Mouse (Mus musculus) cerebellum, adult 2 months (tissue): Measurements from ENCODE around the gene Tnfrsf11a. TPM values are rescaled to one million over a fixed set of nuclear protein-coding genes. Genes with fewer than 3 reads are reported as not detected.

Experiments
- DNase-seq, 2 experiments: peaks; one replicate each; pipeline ENCODE4 v3.0.0; 2021
- H3K27ac ChIP-seq: fragments of 200-500 bp; 2 replicates; pipeline ENCODE4 v1.5.1; 2012; ENCODE audit warnings: low read length, control low read depth, inconsistent platforms; ENCODE audit not compliant: insufficient read depth
- H3K27me3 ChIP-seq: fragments of 200-500 bp; 2 replicates; pipeline ENCODE4 v1.6.1; 2012; ENCODE audit warnings: inconsistent platforms, mild to moderate bottlenecking, low read length, moderate library complexity; ENCODE audit not compliant: control insufficient read depth, insufficient read depth
- H3K4me1 ChIP-seq: fragments of 200-500 bp; 2 replicates; pipeline ENCODE4 v1.6.1; 2011; ENCODE audit warnings: low read length; ENCODE audit not compliant: control insufficient read depth, insufficient read depth
- H3K4me3 ChIP-seq: fragments of 200-500 bp; replicated peaks from 2 replicates; pipeline ENCODE3; 2011; ENCODE audit warnings: mild to moderate bottlenecking, low read depth, low read length, control low read depth; ENCODE audit not compliant: insufficient read depth
- CTCF ChIP-seq: fragments of 200-500 bp; IDR thresholded peaks from 2 replicates; pipeline ENCODE4 v1.5.1; 2011; ENCODE audit warnings: low read depth, mild to moderate bottlenecking, control low read depth, low read length, moderate library complexity, borderline replicate concordance; ENCODE audit not compliant: insufficient read depth
- POLR2A ChIP-seq: fragments of 200-500 bp; IDR thresholded peaks from 2 replicates; pipeline ENCODE4 v1.6.1; 2011; ENCODE audit warnings: low read length, control low read depth, borderline replicate concordance; ENCODE audit not compliant: insufficient read depth
- WGBS: fragments of 180-500 bp; shearing (Covaris S2); methylation state at CpG from one replicate; pipeline ENCODE4 v1.1.7; 2018; 5-methylcytosine and 5-hydroxymethylcytosine counted together
- polyA plus RNA-seq: library from polyadenylated mRNA; depleted of rRNA; stranded (reverse); fragments of >200 nt; gene quantifications from 2 replicates; pipeline ENCODE4 v1.2.3, GENCODE M21; 2012

Tnfrsf11a gene
- polyA plus RNA-seq, 1 experiment: 1.6 TPM

GRCm38 (mm10) chr1:105843856-105844255 lies 63.3 kb downstream of the Tnfrsf11a start:
- peak overlapping the region; percentile 26 for H3K4me3 ChIP-seq
- no peak overlapping the region for H3K27ac ChIP-seq
- 0 out of 2 replicates have a peak, but pooled peaks cover 4% of the 10 kb centered on the region for H3K4me1 ChIP-seq
- TF ChIP-seq POLR2A: no peak
- TF ChIP-seq CTCF: no peak
- WGBS: 28% methylated on average over 2 of the region's 2 CpGs
- peak; percentile 15 to 36 for DNase-seq
- no peaks in the 10 kb centered on the region for H3K27me3 ChIP-seq

GRCm38 (mm10) chr1:105844341-105845006 lies 64.0 kb downstream of the Tnfrsf11a start:
- H3K27ac ChIP-seq: no peak overlapping the region
- TF ChIP-seq CTCF (no peak), POLR2A (no peak)
- DNase-seq: peak; percentile 66 to 70

GRCm38 (mm10) chr1:105846431-105846830 lies 65.9 kb downstream of the Tnfrsf11a start:
- no peak for DNase-seq
- Histone ChIP-seq H3K4me1 (0 out of 2 replicates have a peak, but pooled peaks cover 4% of the 10 kb centered on the region), H3K27me3 (no peaks in the 10 kb centered on the region), H3K27ac (no peak overlapping the region), H3K4me3 (no peak overlapping the region)
- 87% methylated on average over 2 of the region's 2 CpGs for WGBS
- TF ChIP-seq CTCF: no peak
- no peak for TF ChIP-seq POLR2A

More at GRCm38 (mm10) chr1:105844341-105845006, 64.0 kb downstream of the Tnfrsf11a start:
- Histone ChIP-seq H3K27me3 (no peaks in the 10 kb centered on the region), H3K4me1 (0 out of 2 replicates have a peak, but pooled peaks cover 4% of the 10 kb centered on the region), H3K4me3 (peak overlapping the region; percentile 26)
- 4% methylated on average over 28 of the region's 28 CpGs for WGBS

- WGBS: 91% methylated on average over 8 of the region's 8 CpGs
- no peak for DNase-seq
- no peak overlapping the region for H3K27ac ChIP-seq
- H3K4me3 ChIP-seq: no peak overlapping the region
- H3K4me1 ChIP-seq: 0 out of 2 replicates have a peak, but pooled peaks cover 4% of the 10 kb centered on the region
- TF ChIP-seq CTCF (no peak), POLR2A (no peak)
- no peaks in the 10 kb centered on the region for H3K27me3 ChIP-seq
These were observed 68.3 kb downstream of the Tnfrsf11a start for GRCm38 (mm10) chr1:105848806-105849205.

GRCm38 (mm10) chr1:105851341-105851740 lies 70.8 kb downstream of the Tnfrsf11a start:
- TF ChIP-seq CTCF: no peak
- TF ChIP-seq POLR2A: no peak

GRCm38 (mm10) chr1:105859740-105860139 lies 79.2 kb downstream of the Tnfrsf11a start:
- WGBS: 93% methylated on average over 2 of the region's 2 CpGs
- Histone ChIP-seq H3K27me3 (no peaks in the 10 kb centered on the region), H3K4me3 (no peak overlapping the region), H3K27ac (no peak overlapping the region), H3K4me1 (no peaks in the 10 kb centered on the region)
- DNase-seq: no peak
- TF ChIP-seq POLR2A (no peak), CTCF (no peak)

More at GRCm38 (mm10) chr1:105851341-105851740, 70.8 kb downstream of the Tnfrsf11a start:
- H3K4me3 ChIP-seq: no peak overlapping the region
- H3K27ac ChIP-seq: no peak overlapping the region
- DNase-seq: no peak
- 86% methylated on average over 2 of the region's 2 CpGs for WGBS
- no peaks in the 10 kb centered on the region for H3K4me1 ChIP-seq
- H3K27me3 ChIP-seq: no peaks in the 10 kb centered on the region

- no peak overlapping the region for H3K4me3 ChIP-seq
- no peak for TF ChIP-seq CTCF
- TF ChIP-seq POLR2A: no peak
- WGBS: 15% methylated on average over 6 of the region's 6 CpGs
- H3K4me1 ChIP-seq: no peaks in the 10 kb centered on the region
- no peaks in the 10 kb centered on the region for H3K27me3 ChIP-seq
- DNase-seq: no peak
- no peak overlapping the region for H3K27ac ChIP-seq
These were observed 96.1 kb downstream of the Tnfrsf11a start for GRCm38 (mm10) chr1:105876589-105876988.

- Histone ChIP-seq H3K4me1 (no peaks in the 10 kb centered on the region), H3K4me3 (no peak overlapping the region), H3K27ac (no peak overlapping the region), H3K27me3 (no peaks in the 10 kb centered on the region)
- TF ChIP-seq CTCF (no peak), POLR2A (no peak)
- WGBS: 87% methylated on average over 5 of the region's 5 CpGs
- DNase-seq: no peak
These were observed 97.3 kb downstream of the Tnfrsf11a start for GRCm38 (mm10) chr1:105877808-105878207.
